Mouse (Mus musculus) spleen, postnatal 14 days (tissue): ENCODE measurements around the gene Rwdd4a.

ENCODE experiments used
- DNase-seq, 2 experiments: peaks; one replicate each; pipeline ENCODE4 v3.0.0; 2021 to 2022; ENCODE audit warnings: low spot score in 2 of 2

The Rwdd4a gene

DNA sequence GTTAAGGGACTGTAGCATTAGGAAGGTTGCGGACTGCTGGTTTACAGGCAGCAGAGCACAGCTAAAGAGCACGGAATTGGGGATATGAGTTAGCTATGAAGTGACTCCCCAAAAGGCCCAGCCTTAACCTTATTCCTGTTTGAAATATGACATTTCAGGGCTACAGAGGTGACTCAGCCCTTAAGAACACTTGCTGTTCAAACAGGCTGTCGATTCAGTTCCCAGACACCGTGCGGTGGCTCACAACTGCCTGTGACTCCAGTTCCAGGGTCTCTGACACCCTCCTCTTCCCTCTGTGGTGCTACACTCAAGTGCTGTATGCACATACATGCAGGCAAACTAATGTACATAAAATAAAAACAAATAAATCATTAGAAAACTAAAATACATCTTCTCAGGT, 55.2 kb downstream of the Rwdd4a start:
- no peak for DNase-seq

DNA sequence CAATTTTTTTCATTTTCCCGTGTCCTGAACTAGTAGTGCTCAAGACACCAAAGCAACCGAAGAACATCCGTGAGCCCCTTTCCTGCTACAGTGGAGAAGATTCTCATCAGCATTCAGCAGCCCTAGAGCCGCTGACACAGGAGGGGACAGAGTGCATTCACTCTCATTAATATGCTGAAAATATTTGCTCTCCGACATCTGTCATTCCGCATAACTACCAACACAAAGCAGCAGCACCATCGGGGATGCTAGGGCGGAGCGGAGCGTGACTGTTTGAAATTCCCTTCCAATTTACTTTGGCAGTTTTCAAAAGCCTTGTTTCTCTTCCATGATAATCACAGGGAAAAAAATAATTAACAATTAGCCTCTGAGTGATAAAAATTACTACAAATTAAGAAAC, 56.9 kb downstream of the Rwdd4a start:
- no peak for DNase-seq

DNA sequence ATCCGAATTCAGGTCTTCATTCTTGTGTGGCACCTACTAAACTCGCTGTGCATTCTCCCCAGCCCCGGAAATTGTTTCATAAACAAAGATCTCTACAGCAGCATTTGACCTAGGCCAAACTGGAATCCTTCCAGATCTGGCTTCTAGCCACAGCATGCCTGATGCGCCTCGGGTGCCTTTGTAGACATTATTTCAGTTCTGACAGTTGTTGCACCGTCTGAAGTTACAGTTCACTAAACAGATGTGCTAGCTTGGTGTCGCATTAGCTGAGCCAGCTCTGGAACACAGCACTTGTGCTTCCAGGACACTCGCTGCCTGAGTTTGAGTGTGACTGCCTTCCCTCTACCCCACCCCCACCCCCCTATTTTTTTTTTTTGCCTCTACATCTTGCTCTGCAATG, 67.2 kb downstream of the Rwdd4a start:
- no peak for DNase-seq
